Mouse (Mus musculus) liver, adult 2 months (tissue): Measurements from ENCODE around the gene Fut4.

ENCODE experiments used
- CTCF ChIP-seq: fragments of 200-500 bp; IDR thresholded peaks from 2 replicates; pipeline ENCODE4 v1.5.1; 2011; ENCODE audit warnings: low read depth, low read length, control low read depth
- POLR2A ChIP-seq: fragments of 200-500 bp; IDR thresholded peaks from 2 replicates; pipeline ENCODE4 v1.6.1; 2011; ENCODE audit warnings: low read length, control low read depth; ENCODE audit not compliant: insufficient read depth; ENCODE audit errors: extremely low read depth

DNA sequence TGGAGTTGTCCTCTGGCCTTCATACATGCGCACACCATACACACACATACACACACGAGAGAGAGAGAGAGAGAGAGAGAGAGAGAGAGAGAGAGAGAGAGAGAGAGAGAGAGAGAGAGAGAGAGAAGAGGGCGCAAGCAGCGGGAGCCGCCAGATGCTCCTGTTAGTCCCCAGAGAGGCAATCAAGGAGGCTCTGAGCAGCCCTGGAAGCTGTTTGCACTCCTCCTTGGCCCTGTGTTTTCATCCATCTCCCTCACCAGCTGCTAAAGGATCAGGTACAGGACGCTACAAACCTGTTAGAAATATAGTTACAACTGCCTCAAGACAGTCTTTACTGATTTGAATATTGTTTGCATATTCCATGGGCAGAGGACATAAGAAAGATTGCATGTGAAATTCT lies 17.6 kb upstream of the Fut4 start:
- TF ChIP-seq POLR2A (no peak), CTCF (no peak)
